Mouse (Mus musculus): ENCODE measurements around the gene BC017158. TPM values are rescaled to one million over a fixed set of nuclear protein-coding genes. Genes with fewer than 3 reads are reported as not detected.

BC017158 gene
- polyA plus RNA-seq, 1 experiment from 2014 or later = 26.8 TPM

DNA sequence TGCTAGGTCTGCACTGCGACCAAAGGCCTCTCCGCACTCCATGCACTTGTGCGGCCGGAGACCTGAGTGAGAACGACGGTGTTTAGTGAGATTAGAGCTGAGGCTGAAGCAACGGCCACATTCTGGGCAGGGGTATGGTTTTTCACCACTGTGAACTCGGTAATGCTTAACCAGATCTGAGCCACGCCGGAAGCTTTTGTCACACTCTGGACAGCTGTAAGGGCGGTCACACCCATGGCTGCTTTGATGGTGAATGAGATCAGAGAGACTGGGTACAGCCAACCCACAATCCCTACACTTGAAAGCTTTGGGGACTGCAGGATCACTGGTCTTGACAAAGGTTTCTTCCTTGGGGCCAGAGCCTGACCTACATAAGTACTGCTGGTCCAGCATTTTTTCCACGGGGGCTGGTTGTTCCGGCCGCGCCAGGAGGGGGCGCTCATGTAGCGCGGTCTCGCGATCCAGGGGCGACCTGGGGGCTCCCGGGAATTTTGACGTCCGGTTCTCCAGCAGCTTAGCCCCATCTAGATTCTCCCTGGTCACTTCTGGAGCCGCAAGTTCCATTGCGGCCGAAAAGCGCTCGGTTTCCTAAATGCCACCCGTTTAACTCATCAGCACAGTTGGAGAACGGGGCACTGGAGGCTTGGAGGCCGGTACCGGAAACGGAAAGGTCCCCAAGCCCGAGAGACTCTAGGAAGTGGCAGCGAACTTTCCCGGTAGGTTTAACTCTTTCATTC is 60.9 kb downstream of the BC017158 start, which contains the start of gene Armc5:
Armc5 (plus strand) TSS at position 487 of the 737 bp plus-strand sequence.
- 27% methylated on average over 37 of the region's 37 CpGs for WGBS
- peak; percentile 89 for DNase-seq (ENCODE audit: low spot score)
- no peaks in the 10 kb centered on the region for H3K9me3 ChIP-seq
- peak within 1 kb of the TSS; percentile 69 for H3K4me3 ChIP-seq
- H3K36me3 ChIP-seq = peaks cover 34% of the 10 kb centered on the region
- H3K27me3 ChIP-seq (ENCODE audit: insufficient read depth, poor library complexity, severe bottlenecking) = no peaks in the 10 kb centered on the region
- H3K4me1 ChIP-seq (replicated peaks) = peaks cover 33% of the 10 kb centered on the region
- peak within 1 kb of the TSS; percentile 97 for H3K27ac ChIP-seq

DNA sequence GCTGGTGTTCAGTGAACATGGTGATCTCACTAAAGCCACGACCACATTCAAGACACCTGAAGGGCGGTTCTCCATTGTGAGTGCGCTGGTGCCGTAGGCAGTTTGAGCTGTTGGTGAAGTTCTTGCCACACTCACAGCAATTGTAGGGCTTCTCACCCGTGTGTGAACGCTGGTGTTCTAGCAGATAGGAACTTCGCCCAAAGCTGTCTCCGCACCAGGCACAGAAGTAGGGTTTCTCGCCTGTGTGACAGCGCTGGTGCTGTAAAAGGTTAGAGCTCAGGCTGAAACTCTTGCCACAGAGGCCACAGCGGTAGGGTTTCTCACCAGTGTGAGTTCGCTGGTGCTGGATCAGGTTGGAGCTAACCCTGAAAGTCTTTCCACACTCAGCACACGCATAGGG is 61.5 kb downstream of the BC017158 start:
- 96% methylated on average over 13 of the region's 13 CpGs for WGBS
- Histone ChIP-seq H3K27ac (peak overlapping the region; percentile 97; the same call in 1 of the 2 replicates), H3K9me3 (no peaks in the 10 kb centered on the region), H3K4me1 (replicated peaks) (peaks cover 33% of the 10 kb centered on the region), H3K27me3 (ENCODE audit: insufficient read depth, poor library complexity, severe bottlenecking) (no peaks in the 10 kb centered on the region), H3K36me3 (peaks cover 28% of the 10 kb centered on the region), H3K4me3 (peak overlapping the region; percentile 69)
- DNase-seq (ENCODE audit: low spot score) = no peak

DNA sequence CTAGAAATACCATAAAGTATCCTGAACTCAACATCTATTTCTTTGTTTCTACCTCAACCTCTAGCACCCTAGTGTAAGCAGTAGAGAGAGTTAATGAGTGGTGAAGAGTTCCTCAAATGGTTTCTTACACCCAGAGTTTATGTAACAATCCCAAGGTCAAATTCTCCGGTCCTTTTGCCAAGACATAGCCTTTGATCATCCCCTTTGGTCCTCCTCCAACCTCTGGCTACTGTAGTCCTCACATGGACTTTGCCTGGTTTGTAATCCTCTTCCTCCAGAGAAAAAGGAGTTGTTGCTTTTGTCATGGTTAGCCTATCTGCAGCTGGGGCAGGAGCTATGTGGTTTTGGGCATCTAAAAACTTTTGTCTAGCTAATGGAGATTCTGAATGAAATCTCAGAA is 62.5 kb downstream of the BC017158 start:
- Histone ChIP-seq H3K27me3 (ENCODE audit: insufficient read depth, poor library complexity, severe bottlenecking) (no peaks in the 10 kb centered on the region), H3K36me3 (peaks cover 19% of the 10 kb centered on the region), H3K4me3 (no peak overlapping the region), H3K27ac (no peak overlapping the region), H3K4me1 (replicated peaks) (peaks cover 29% of the 10 kb centered on the region), H3K9me3 (no peaks in the 10 kb centered on the region)
- 100% methylated on average over 1 of the region's 1 CpGs for WGBS
- no peak for DNase-seq (ENCODE audit: low spot score)

DNA sequence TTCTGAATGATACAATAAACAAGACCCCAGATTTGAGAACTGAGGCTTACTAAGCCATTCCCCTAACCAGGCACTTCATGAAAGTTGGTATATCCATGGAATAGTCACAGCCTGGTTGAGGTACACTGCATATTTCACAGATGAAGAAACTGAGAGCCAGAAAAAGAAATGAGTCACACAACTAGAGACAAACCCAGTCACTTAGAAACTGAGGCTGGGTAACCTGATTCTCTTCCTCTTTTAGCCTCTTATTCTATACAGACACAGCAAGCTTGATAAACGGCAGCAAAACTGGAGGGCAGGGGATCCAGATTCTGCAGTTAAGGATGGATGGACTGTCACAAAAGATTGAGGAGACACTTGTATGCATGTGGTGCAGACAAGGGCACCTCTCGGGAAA is 63.2 kb downstream of the BC017158 start:
- H3K36me3 ChIP-seq = peaks cover 12% of the 10 kb centered on the region
- peaks cover 24% of the 10 kb centered on the region for H3K4me1 ChIP-seq (replicated peaks)
- no peaks in the 10 kb centered on the region for H3K27me3 ChIP-seq (ENCODE audit: insufficient read depth, poor library complexity, severe bottlenecking)
- H3K4me3 ChIP-seq = no peak overlapping the region
- no peak overlapping the region for H3K27ac ChIP-seq
- no peaks in the 10 kb centered on the region for H3K9me3 ChIP-seq
- no peak for DNase-seq (ENCODE audit: low spot score)
- 88% methylated on average over 2 of the region's 2 CpGs for WGBS

DNA sequence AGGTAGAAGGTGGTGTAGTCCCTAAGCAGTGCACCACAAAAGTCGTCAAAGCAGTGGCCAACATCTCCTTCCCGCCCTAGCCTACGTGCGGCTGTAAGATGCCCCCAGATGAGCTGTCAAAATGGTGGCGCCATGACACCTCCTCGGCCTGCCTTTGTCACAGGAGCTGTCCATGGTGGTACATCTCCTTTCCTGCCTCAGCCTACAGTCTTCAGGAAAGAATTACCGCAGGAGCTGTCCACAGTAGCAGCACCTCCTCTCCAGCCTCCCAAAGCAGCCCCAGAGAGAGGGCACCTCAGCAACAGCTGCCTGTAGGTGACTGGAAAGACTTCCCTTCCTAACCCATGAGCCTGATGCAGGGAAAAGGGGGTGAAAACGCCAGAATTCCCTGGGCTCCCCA is 66.2 kb downstream of the BC017158 start:
- Histone ChIP-seq H3K27me3 (ENCODE audit: insufficient read depth, poor library complexity, severe bottlenecking) (no peaks in the 10 kb centered on the region), H3K9me3 (no peaks in the 10 kb centered on the region), H3K4me1 (replicated peaks) (peaks cover 3% of the 10 kb centered on the region), H3K4me3 (no peak overlapping the region), H3K27ac (no peak overlapping the region), H3K36me3 (peaks cover 9% of the 10 kb centered on the region)
- DNase-seq (ENCODE audit: low spot score) = no peak
- 45% methylated on average over 8 of the region's 8 CpGs for WGBS

Other genes starting within 250 kb of the BC017158 start
- 0.58 and 0.73 TPM in 2 replicates for gene Itgam, start 235.5 kb downstream of the BC017158 start, polyA plus RNA-seq (2016; fragmentation: Nextera tagmentation; extraction: Ambion mirVana)
- gene Gm49368, start 235.5 kb downstream of the BC017158 start, polyA plus RNA-seq (2016; fragmentation: Nextera tagmentation; extraction: Ambion mirVana) = 0.04 TPM in 1 of 2 replicates, not detected in the other
- gene Itgax, start 168.6 kb downstream of the BC017158 start, polyA plus RNA-seq (2016; fragmentation: Nextera tagmentation; extraction: Ambion mirVana) = not detected in 2 replicates
- not detected in 2 replicates for gene Itgad, start 143.8 kb downstream of the BC017158 start, polyA plus RNA-seq (2016; fragmentation: Nextera tagmentation; extraction: Ambion mirVana)
- gene Cox6a2, start 91.8 kb downstream of the BC017158 start, polyA plus RNA-seq (2016; fragmentation: Nextera tagmentation; extraction: Ambion mirVana) = 0.25 TPM in 1 of 2 replicates, not detected in the other
- 16.7 and 19.6 TPM in 2 replicates for gene Armc5, start 60.8 kb downstream of the BC017158 start, polyA plus RNA-seq (2016; fragmentation: Nextera tagmentation; extraction: Ambion mirVana)
- gene 9130023H24Rik, start 60.1 kb downstream of the BC017158 start, polyA plus RNA-seq (2016; fragmentation: Nextera tagmentation; extraction: Ambion mirVana) = 10.2 and 13.5 TPM in 2 replicates
- 37.9 and 50.9 TPM in 2 replicates for gene Tgfb1i1, start 51.4 kb downstream of the BC017158 start, polyA plus RNA-seq (2016; fragmentation: Nextera tagmentation; extraction: Ambion mirVana)
- 0.29 TPM in 1 of 2 replicates, not detected in the other for gene Slc5a2, start 32.5 kb downstream of the BC017158 start, polyA plus RNA-seq (2016; fragmentation: Nextera tagmentation; extraction: Ambion mirVana)
- gene Rgs10, start 120.6 kb upstream of the BC017158 start, polyA plus RNA-seq (2016; fragmentation: Nextera tagmentation; extraction: Ambion mirVana) = 6.8 and 11.5 TPM in 2 replicates
- gene Tial1, start 163.5 kb upstream of the BC017158 start, polyA plus RNA-seq (2016; fragmentation: Nextera tagmentation; extraction: Ambion mirVana) = 22.4 and 26.0 TPM in 2 replicates
- gene Bag3, start 225.4 kb upstream of the BC017158 start, polyA plus RNA-seq (2016; fragmentation: Nextera tagmentation; extraction: Ambion mirVana) = 7.2 and 7.8 TPM in 2 replicates

All from hindbrain, embryonic 10.5 days (tissue).